Mouse (Mus musculus) limb, embryonic 11.5 days (tissue): ENCODE results near the gene Mapk1ip1l. TPM values are rescaled to one million over a fixed set of nuclear protein-coding genes. Genes with fewer than 3 reads are reported as not detected.

Experiments used
- ATAC-seq: fragments of 200-750 bp; cut with Nextera tagmentation; 2 replicates; pipeline ENCODE4 v1.8.0; 2017; ENCODE audit warnings: low read depth; ENCODE audit not compliant: insufficient number of reproducible peaks, low FRiP score, low TSS enrichment
- DNase-seq: peaks from one replicate; pipeline ENCODE4 v3.0.0-alpha.2; 2015; ENCODE audit warnings: low spot score
- H3K27ac ChIP-seq: fragments of 300-500 bp; sonication (generic); replicated peaks from 2 replicates; pipeline ENCODE4 v1.5.1; 2014; ENCODE audit warnings: low read depth, mild to moderate bottlenecking, low read length
- H3K27me3 ChIP-seq: fragments of 300-500 bp; sonication (generic); 2 replicates; pipeline ENCODE4 v1.6.1; 2014; ENCODE audit warnings: mild to moderate bottlenecking, low read length, mixed read lengths; ENCODE audit not compliant: control insufficient read depth, insufficient read depth
- H3K36me3 ChIP-seq: fragments of 300-500 bp; sonication (generic); 2 replicates; pipeline ENCODE4 v1.6.1; 2014; ENCODE audit warnings: mild to moderate bottlenecking, low read length, moderate library complexity, mixed read lengths; ENCODE audit not compliant: control insufficient read depth, insufficient read depth
- H3K4me1 ChIP-seq: fragments of 300-500 bp; sonication (generic); 2 replicates; pipeline ENCODE4 v1.6.1; 2014; ENCODE audit warnings: low read length, mixed read lengths; ENCODE audit not compliant: control insufficient read depth, insufficient read depth
- H3K4me2 ChIP-seq: fragments of 300-500 bp; sonication (generic); 2 replicates; pipeline ENCODE4 v1.6.1; 2014; ENCODE audit warnings: low read depth, mild to moderate bottlenecking, moderate library complexity; ENCODE audit not compliant: severe bottlenecking
- H3K4me3 ChIP-seq: fragments of 300-500 bp; sonication (generic); 2 replicates; pipeline ENCODE4 v1.5.1; 2014; ENCODE audit warnings: low read depth, low read length
- H3K9ac ChIP-seq: fragments of 300-500 bp; sonication (generic); 2 replicates; pipeline ENCODE4 v1.6.1; 2014; ENCODE audit warnings: mild to moderate bottlenecking, low read length
- H3K9me3 ChIP-seq: fragments of 300-500 bp; sonication (generic); 2 replicates; pipeline ENCODE4 v1.6.1; 2016; ENCODE audit warnings: low read length; ENCODE audit not compliant: control insufficient read depth
- WGBS: fragments of 180-500 bp; shearing (Covaris S2); extraction: QIAGEN DNeasy Blood & Tissue Kit; methylation state at CpG from one replicate; pipeline ENCODE4 v1.1.7; 2014; 5-methylcytosine and 5-hydroxymethylcytosine counted together
- polyA plus RNA-seq: library from polyadenylated mRNA; unstranded; fragments of >200 nt; fragmentation: Nextera tagmentation; extraction: Ambion mirVana; gene quantifications from 2 replicates; pipeline ENCODE4 v1.2.1, GENCODE M21; 2014

The Mapk1ip1l gene
- polyA plus RNA-seq, 1 experiment from 2014 or later: 127 TPM

- H3K4me1 ChIP-seq: no peaks in the 10 kb centered on the region
- WGBS: 74% methylated on average over 5 of the region's 5 CpGs
- no peaks in the 10 kb centered on the region for H3K36me3 ChIP-seq
- no peak overlapping the region for H3K4me3 ChIP-seq
- H3K4me2 ChIP-seq: no peak overlapping the region
- H3K27ac ChIP-seq: no peak overlapping the region
- H3K9me3 ChIP-seq: no peaks in the 10 kb centered on the region
- ATAC-seq (no peak), DNase-seq (no peak)
- H3K27me3 ChIP-seq: no peaks in the 10 kb centered on the region
- H3K9ac ChIP-seq: no peak overlapping the region
Observed at GRCm38 (mm10) chr14:47354948-47355347, 56.9 kb downstream of the Mapk1ip1l start.

GRCm38 (mm10) chr14:47356622-47357021 is 58.6 kb downstream of the Mapk1ip1l start:
- H3K27ac ChIP-seq: no peak overlapping the region
- H3K9ac ChIP-seq: no peak overlapping the region
- no peak overlapping the region for H3K4me2 ChIP-seq
- no peak for DNase-seq
- H3K36me3 ChIP-seq: no peaks in the 10 kb centered on the region
- no peaks in the 10 kb centered on the region for H3K9me3 ChIP-seq
- no peaks in the 10 kb centered on the region for H3K4me1 ChIP-seq
- no peak overlapping the region for H3K4me3 ChIP-seq
- no peaks in the 10 kb centered on the region for H3K27me3 ChIP-seq
- no peak for ATAC-seq
- WGBS: 86% methylated on average over 3 of the region's 3 CpGs

- Histone ChIP-seq H3K9ac (no peak overlapping the region), H3K36me3 (no peaks in the 10 kb centered on the region), H3K27ac (no peak overlapping the region), H3K4me3 (no peak overlapping the region), H3K27me3 (no peaks in the 10 kb centered on the region), H3K4me2 (no peak overlapping the region), H3K9me3 (no peaks in the 10 kb centered on the region), H3K4me1 (no peaks in the 10 kb centered on the region)
- ATAC-seq (no peak), DNase-seq (no peak)
- WGBS: 80% methylated on average over 3 of the region's 3 CpGs
Observed at GRCm38 (mm10) chr14:47359610-47360009, 61.5 kb downstream of the Mapk1ip1l start.

GRCm38 (mm10) chr14:47361418-47361817 is 63.4 kb downstream of the Mapk1ip1l start:
- no peaks in the 10 kb centered on the region for H3K9me3 ChIP-seq
- 87% methylated on average over 2 of the region's 2 CpGs for WGBS

GRCm38 (mm10) chr14:47361899-47362298 is 63.8 kb downstream of the Mapk1ip1l start:
- H3K36me3 ChIP-seq: no peaks in the 10 kb centered on the region
- no peaks in the 10 kb centered on the region for H3K4me1 ChIP-seq
- H3K4me2 ChIP-seq: no peak overlapping the region
- ATAC-seq (no peak), DNase-seq (no peak)
- 0 out of 2 replicates have a peak, but pooled peaks cover 2% of the 10 kb centered on the region for H3K27me3 ChIP-seq
- 83% methylated on average over 9 of the region's 9 CpGs for WGBS
- H3K4me3 ChIP-seq: no peak overlapping the region
- H3K27ac ChIP-seq: no peak overlapping the region
- no peak overlapping the region for H3K9ac ChIP-seq
- H3K9me3 ChIP-seq: no peaks in the 10 kb centered on the region

More at GRCm38 (mm10) chr14:47361418-47361817, 63.4 kb downstream of the Mapk1ip1l start:
- Histone ChIP-seq H3K4me3 (no peak overlapping the region), H3K27me3 (0 out of 2 replicates have a peak, but pooled peaks cover 2% of the 10 kb centered on the region), H3K4me2 (no peak overlapping the region), H3K36me3 (no peaks in the 10 kb centered on the region), H3K9ac (no peak overlapping the region), H3K4me1 (no peaks in the 10 kb centered on the region), H3K27ac (no peak overlapping the region)
- DNase-seq (no peak), ATAC-seq (no peak)

GRCm38 (mm10) chr14:47364742-47365449 is 66.8 kb downstream of the Mapk1ip1l start:
- DNase-seq (peak; percentile 39), ATAC-seq (no peak)
- Histone ChIP-seq H3K36me3 (no peaks in the 10 kb centered on the region), H3K27me3 (0 out of 2 replicates have a peak, but pooled peaks cover 2% of the 10 kb centered on the region), H3K4me1 (no peaks in the 10 kb centered on the region), H3K4me2 (peak overlapping the region; percentile 20; the same call in 1 of the 2 replicates), H3K4me3 (no peak overlapping the region), H3K9ac (no peak overlapping the region), H3K27ac (no peak overlapping the region), H3K9me3 (no peaks in the 10 kb centered on the region)
- 42% methylated on average over 21 of the region's 21 CpGs for WGBS

GRCm38 (mm10) chr14:47366881-47367321 is 68.8 kb downstream of the Mapk1ip1l start:
- Histone ChIP-seq H3K9me3 (no peaks in the 10 kb centered on the region), H3K27me3 (0 out of 2 replicates have a peak, but pooled peaks cover 2% of the 10 kb centered on the region), H3K4me3 (no peak overlapping the region), H3K4me1 (no peaks in the 10 kb centered on the region), H3K4me2 (no peak overlapping the region), H3K36me3 (no peaks in the 10 kb centered on the region), H3K27ac (no peak overlapping the region), H3K9ac (no peak overlapping the region)
- DNase-seq (no peak), ATAC-seq (no peak)
- 58% methylated on average over 7 of the region's 7 CpGs for WGBS

- Histone ChIP-seq H3K4me3 (no peak within 1 kb of the TSS), H3K36me3 (no peaks in the 10 kb centered on the region), H3K9ac (no peak within 1 kb of the TSS), H3K27ac (no peak within 1 kb of the TSS), H3K9me3 (no peaks in the 10 kb centered on the region), H3K4me1 (no peaks in the 10 kb centered on the region), H3K4me2 (no peak within 1 kb of the TSS), H3K27me3 (0 out of 2 replicates have a peak, but pooled peaks cover 2% of the 10 kb centered on the region)
- 57% methylated on average over 9 of the region's 9 CpGs for WGBS
- peak; percentile 55 for DNase-seq
- peak; percentile 47; the same call in 1 of the 2 replicates for ATAC-seq
Observed at GRCm38 (mm10) chr14:47367461-47367860, 69.4 kb downstream of the Mapk1ip1l start, which contains the start of gene Lgals3. Gene Lgals3 (plus strand): TSS chr14:47367751.
